In the genomic region with DNA sequence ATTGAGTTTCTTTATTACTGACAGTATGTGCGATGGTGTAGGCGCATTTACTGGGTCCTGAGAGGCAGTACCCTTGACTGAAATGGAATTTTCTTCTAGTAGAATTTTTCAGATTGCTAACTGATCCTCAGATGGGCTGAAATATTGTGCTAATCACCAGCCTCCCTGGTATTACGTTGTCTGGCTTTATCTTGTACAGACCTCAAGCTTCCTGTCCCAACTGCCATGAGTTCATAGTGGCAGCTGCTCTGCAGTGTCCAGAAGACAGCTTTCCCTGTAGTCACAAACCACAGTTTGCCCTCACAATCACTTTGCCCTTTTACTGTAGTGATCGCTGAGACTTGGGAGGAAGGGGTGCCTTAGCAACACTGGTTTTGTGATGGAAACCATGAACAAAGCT, we compare ENCODE assay signal across 22 mouse cellular contexts.
DNase-seq lines count a peak whose midpoint lies in the region; ATAC-seq and TF ChIP-seq lines count a peak whose summit lies in the region.
"Had no signal": no experiment of that assay in that cellular context is flagged by ENCODE, and none has a peak within 500 bp of the region (broad histone marks: within the 10 kb centered on the region; RNA-seq: fewer than 3 reads in every experiment).

No protein-coding gene starts in this region.

- peak; percentile 32 for ATAC-seq in common myeloid progenitor, adult 5-6 weeks (replicated peaks; ENCODE audit: low read depth, poor library complexity, severe bottlenecking)
- ATAC-seq: activated CD4-positive, CD25-positive, alpha-beta regulatory T cell, adult 4 months; forebrain, embryonic 13.5 days; forebrain, embryonic 15.5 days; forebrain, postnatal 0 days; Patski had no signal

- DNase-seq in 416B (ENCODE audit: low read depth), result peak; percentile 59
- no peak for DNase-seq in gastrocnemius, postnatal 4 days (ENCODE audit: low spot score in 2 of 2)
- DNase-seq in cerebellum, postnatal 25 days, result no peak
- no peak for DNase-seq in layer of hippocampus, adult 9-11 months
- DNase-seq: adrenal gland, adult 8-10 months; adrenal gland, postnatal 14 days; adrenal gland, postnatal 36 days; B cell, adult 2 months; cerebellum, adult 11-12 months; cerebellum, adult 2 months; cerebellum, adult 9-10 months; cerebellum, postnatal 10 days; cerebellum, postnatal 36 days; forebrain, postnatal 0 days had no signal

- no peak for TF ChIP-seq CTCF in C2C12 (IDR thresholded peaks at IDR 0.05; ENCODE audit: control insufficient read depth, insufficient read depth, insufficient read length)

- H3K79me2 ChIP-seq in C2C12 (ENCODE audit: control insufficient read depth, insufficient read depth), result no peaks in the 10 kb centered on the region

- no peak overlapping the region for H3K4me3 ChIP-seq in C2C12 (ENCODE audit: insufficient read depth, poor library complexity, severe bottlenecking)
- H3K4me3 ChIP-seq: embryonic facial prominence, embryonic 10.5 days; embryonic facial prominence, embryonic 12.5 days; forebrain, embryonic 13.5 days; forebrain, embryonic 15.5 days had no signal

- H3ac ChIP-seq in C2C12 (ENCODE audit: control insufficient read depth, insufficient read length, low read depth), result no peak overlapping the region

- no peaks in the 10 kb centered on the region for H3K27me3 ChIP-seq in C2C12 (ENCODE audit: control insufficient read depth, insufficient read depth, insufficient read length)
- H3K27me3 ChIP-seq: embryonic facial prominence, embryonic 12.5 days; forebrain, embryonic 13.5 days; forebrain, embryonic 15.5 days; Patski had no signal

- H3K36me3 ChIP-seq in C2C12 (ENCODE audit: control insufficient read depth, insufficient read depth), result no peaks in the 10 kb centered on the region
- H3K36me3 ChIP-seq: embryonic facial prominence, embryonic 10.5 days; embryonic facial prominence, embryonic 12.5 days; forebrain, embryonic 15.5 days had no signal

- H3K79me3 ChIP-seq in C2C12 (ENCODE audit: low read depth), result no peaks in the 10 kb centered on the region

TF ChIP-seq in C2C12, 6 proteins besides CTCF, POLR2A, EP300 and RAD21:
- no peak for TF ChIP-seq MYOG (IDR thresholded peaks at IDR 0.05; ENCODE audit: control insufficient read depth, extremely low read depth, insufficient read length)
- TF ChIP-seq CEBPB (IDR thresholded peaks at IDR 0.05; ENCODE audit: low read depth), result no peak
- TF ChIP-seq MYOD1 (IDR thresholded peaks at IDR 0.05; ENCODE audit: control insufficient read depth, insufficient read length, low read depth), result peak; percentile 89
